Mouse (Mus musculus) liver, embryonic 14 days (tissue): ENCODE results near the gene Hmgxb4. TPM values are rescaled to one million over a fixed set of nuclear protein-coding genes. Genes with fewer than 3 reads are reported as not detected.

Experiments
- polyA plus RNA-seq: library from polyadenylated mRNA; depleted of rRNA; stranded (reverse); fragments of >200 nt; gene quantifications from 2 replicates; pipeline ENCODE4 v1.2.3, GENCODE M21; 2012; rRNA removed

Hmgxb4 gene
- 14.7 and 19.0 TPM in 2 replicates for polyA plus RNA-seq

GRCm38 (mm10) chr8:74993081-74993474 is at the start of gene Hmgxb4:
TSS of gene Hmgxb4 (plus strand) at chr8:74993356.

GRCm38 (mm10) chr8:75033511-75034243 is 40.5 kb downstream of the Hmgxb4 start, which contains the start of gene Tom1:
TSS of gene Tom1 (plus strand) at chr8:75033705.

Other genes starting within 250 kb of the Hmgxb4 start
- not detected in 2 replicates for gene Isx, start 120.2 kb upstream of the Hmgxb4 start, polyA plus RNA-seq
- gene Tom1, start 40.3 kb downstream of the Hmgxb4 start, polyA plus RNA-seq, result 6.0 and 7.0 TPM in 2 replicates
- gene Hmox1, start 100.3 kb downstream of the Hmgxb4 start, polyA plus RNA-seq, result 61.6 and 94.7 TPM in 2 replicates
- 127 and 144 TPM in 2 replicates for gene Mcm5, start 116.2 kb downstream of the Hmgxb4 start, polyA plus RNA-seq
- 0.02 TPM in 1 of 2 replicates, not detected in the other for gene Rasd2, start 220.6 kb downstream of the Hmgxb4 start, polyA plus RNA-seq